Mouse (Mus musculus) intestine, postnatal 0 days (tissue): ENCODE measurements around the gene Rph3al. TPM values are rescaled to one million over a fixed set of nuclear protein-coding genes. Genes with fewer than 3 reads are reported as not detected.

Source experiments
- ATAC-seq: fragments of 200-750 bp; cut with Nextera tagmentation; 2 replicates; pipeline ENCODE4 v1.8.0; 2017; ENCODE audit warnings: mild to moderate bottlenecking, moderate TSS enrichment, moderate library complexity
- H3K27ac ChIP-seq: fragments of 300-500 bp; sonication (generic); 2 replicates; pipeline ENCODE4 v1.5.1; 2014; ENCODE audit warnings: mild to moderate bottlenecking, low read depth, low read length, moderate library complexity
- H3K27me3 ChIP-seq: fragments of 300-500 bp; sonication (generic); replicated peaks from 2 replicates; pipeline ENCODE4 v1.6.1; 2014; ENCODE audit warnings: low read length, mixed read lengths; ENCODE audit not compliant: control insufficient read depth, insufficient read depth
- H3K36me3 ChIP-seq: fragments of 300-500 bp; sonication (generic); 2 replicates; pipeline ENCODE4 v1.6.1; 2014; ENCODE audit warnings: mild to moderate bottlenecking, moderate library complexity; ENCODE audit not compliant: control insufficient read depth, insufficient read depth
- H3K4me1 ChIP-seq: fragments of 300-500 bp; sonication (generic); replicated peaks from 2 replicates; pipeline ENCODE4 v1.6.1; 2014; ENCODE audit warnings: antibody characterized with exemption, low read length, mixed read lengths; ENCODE audit not compliant: control insufficient read depth, insufficient read depth
- H3K4me2 ChIP-seq: fragments of 300-500 bp; sonication (generic); replicated peaks from 2 replicates; pipeline ENCODE4 v1.6.1; 2014; ENCODE audit warnings: low read depth, mild to moderate bottlenecking, moderate library complexity
- H3K4me3 ChIP-seq: fragments of 300-500 bp; sonication (generic); 2 replicates; pipeline ENCODE4 v1.5.1; 2014; ENCODE audit warnings: low read depth, low read length
- H3K9ac ChIP-seq: fragments of 300-500 bp; sonication (generic); 2 replicates; pipeline ENCODE4 v1.6.1; 2014; ENCODE audit warnings: mild to moderate bottlenecking, low read depth, low read length
- H3K9me3 ChIP-seq: fragments of 300-500 bp; sonication (generic); 2 replicates; pipeline ENCODE4 v1.6.1; 2016; ENCODE audit warnings: mixed run types; ENCODE audit not compliant: control insufficient read depth
- CTCF ChIP-seq: sonication (generic); IDR thresholded peaks from 2 replicates; pipeline ENCODE4 v1.5.1; 2016; ENCODE audit warnings: low read depth, mild to moderate bottlenecking, control low read depth, antibody characterized with exemption, moderate library complexity
- WGBS: fragments of 180-500 bp; shearing (Covaris S2); extraction: QIAGEN DNeasy Blood & Tissue Kit; methylation state at CpG from one replicate; pipeline ENCODE4 v1.1.7; 2014; 5-methylcytosine and 5-hydroxymethylcytosine counted together
- polyA plus RNA-seq: library from polyadenylated mRNA; unstranded; fragments of >200 nt; fragmentation: Nextera tagmentation; extraction: Ambion mirVana; gene quantifications from 2 replicates; pipeline ENCODE4 v1.2.1, GENCODE M21; 2015

Rph3al gene
- polyA plus RNA-seq, 1 experiment from 2014 or later: 10.5 TPM

DNA sequence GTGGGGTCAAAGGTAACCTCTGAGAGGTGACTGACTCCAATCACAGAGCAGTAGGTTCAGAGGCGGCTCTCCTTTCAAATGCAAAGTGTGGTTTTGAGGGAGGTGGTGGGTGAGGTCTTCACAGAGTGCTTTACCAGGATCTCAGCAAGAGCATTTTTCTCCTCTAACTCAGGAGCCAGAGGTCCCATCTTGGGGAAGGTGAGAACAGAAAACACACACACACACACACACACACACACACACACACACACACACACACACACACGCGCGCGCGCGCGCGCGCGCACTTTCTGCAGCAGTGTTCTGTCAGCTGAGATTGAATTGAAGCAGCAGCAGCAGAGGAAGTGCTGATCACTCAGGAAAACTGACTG, 102.0 kb downstream of the Rph3al start:
- Histone ChIP-seq H3K9ac (no peak overlapping the region), H3K4me1 (no peaks in the 10 kb centered on the region), H3K27me3 (no peaks in the 10 kb centered on the region), H3K9me3 (no peaks in the 10 kb centered on the region), H3K4me2 (no peak overlapping the region), H3K36me3 (peaks cover 15% of the 10 kb centered on the region), H3K27ac (no peak overlapping the region), H3K4me3 (no peak overlapping the region)
- TF ChIP-seq CTCF: no peak
- ATAC-seq: no peak
- 65% methylated on average over 11 of the region's 11 CpGs for WGBS

DNA sequence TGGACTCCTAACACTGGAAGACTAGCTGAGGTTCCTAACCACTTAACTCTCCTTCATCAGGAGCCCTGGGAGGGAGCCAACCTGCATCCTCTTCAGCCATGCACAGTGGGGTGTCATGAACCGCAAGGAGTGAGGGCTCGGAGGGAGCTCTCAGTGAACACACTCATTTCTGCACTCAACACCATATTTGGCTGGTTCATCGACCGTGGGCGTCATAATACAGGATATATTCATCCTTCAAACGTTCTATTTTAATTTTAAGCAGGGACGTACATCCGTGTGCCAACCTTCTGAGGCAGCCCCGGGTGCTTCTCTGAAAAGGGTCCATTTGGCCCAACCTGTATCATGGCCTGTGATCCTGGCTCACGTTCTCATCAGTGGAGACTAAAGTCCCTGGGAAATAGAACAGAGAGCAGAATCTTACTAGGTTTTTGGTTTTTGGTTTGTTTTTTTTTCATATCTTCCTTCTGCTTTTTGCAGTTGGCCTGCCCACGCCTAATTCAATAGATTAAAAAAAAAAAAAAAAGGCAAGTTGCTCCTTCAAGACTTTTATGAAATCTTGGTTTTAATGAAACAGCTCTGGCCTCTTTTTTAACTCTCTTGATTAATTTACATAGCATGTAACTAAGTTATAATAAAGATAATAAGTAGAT, 102.5 kb downstream of the Rph3al start:
- WGBS: 76% methylated on average over 11 of the region's 11 CpGs
- peaks cover 15% of the 10 kb centered on the region for H3K36me3 ChIP-seq
- no peak overlapping the region for H3K4me3 ChIP-seq

DNA sequence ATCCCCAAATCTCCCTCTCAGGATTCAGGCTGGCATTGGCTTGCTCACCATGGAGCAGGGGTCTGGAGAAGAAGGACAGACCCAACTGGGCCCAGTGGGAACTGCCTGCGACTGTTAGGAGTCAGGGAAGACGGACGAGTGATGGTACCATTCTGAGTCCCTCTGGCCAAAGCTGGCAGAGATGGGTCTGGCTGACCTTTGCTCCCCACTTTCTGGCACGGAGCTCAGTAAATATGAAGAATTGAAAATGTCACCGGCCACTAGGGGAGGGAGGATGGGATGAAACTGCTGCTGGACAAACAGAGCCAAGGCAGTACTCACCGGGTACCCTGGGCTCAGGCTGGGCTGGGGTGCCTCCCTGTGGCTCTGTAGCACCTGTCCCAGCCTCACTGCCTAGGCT, 105.1 kb downstream of the Rph3al start:
- Histone ChIP-seq H3K4me1 (no peaks in the 10 kb centered on the region), H3K27ac (no peak overlapping the region), H3K4me3 (no peak overlapping the region), H3K4me2 (no peak overlapping the region), H3K36me3 (peaks cover 22% of the 10 kb centered on the region), H3K9me3 (no peaks in the 10 kb centered on the region), H3K27me3 (no peaks in the 10 kb centered on the region), H3K9ac (no peak overlapping the region)
- WGBS: 72% methylated on average over 6 of the region's 6 CpGs
- TF ChIP-seq CTCF: no peak
- ATAC-seq: no peak

More for the DNA sequence above, 102.5 kb downstream of the Rph3al start:
- Histone ChIP-seq H3K4me1 (no peaks in the 10 kb centered on the region), H3K27ac (no peak overlapping the region), H3K27me3 (no peaks in the 10 kb centered on the region), H3K9me3 (no peaks in the 10 kb centered on the region), H3K9ac (no peak overlapping the region), H3K4me2 (no peak overlapping the region)
- ATAC-seq: no peak
- TF ChIP-seq CTCF: no peak

DNA sequence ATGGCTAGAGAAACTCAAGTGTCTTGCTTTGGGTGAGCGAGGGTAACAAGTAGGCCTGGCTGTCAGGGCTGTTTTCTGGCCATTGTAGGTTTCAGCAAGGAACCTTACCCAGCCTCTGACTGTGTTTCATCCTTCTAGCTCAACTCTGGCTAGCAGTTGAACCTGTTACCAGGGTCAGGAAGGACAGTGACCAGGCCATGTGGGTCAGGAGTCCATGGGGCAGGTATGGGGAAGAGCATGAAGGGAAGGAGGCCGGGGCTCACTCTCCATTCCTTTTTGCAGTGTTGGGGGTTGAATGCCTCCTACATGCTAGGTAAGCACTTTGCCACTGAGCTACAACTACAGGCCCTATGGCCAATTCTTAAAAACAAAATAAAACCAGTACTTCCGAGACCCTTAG, 107.8 kb downstream of the Rph3al start:
- no peak overlapping the region for H3K27ac ChIP-seq
- H3K9me3 ChIP-seq: no peaks in the 10 kb centered on the region
- H3K36me3 ChIP-seq: peaks cover 22% of the 10 kb centered on the region
- no peak overlapping the region for H3K4me2 ChIP-seq
- no peak for TF ChIP-seq CTCF
- ATAC-seq: no peak
- WGBS: 90% methylated on average over 3 of the region's 3 CpGs
- no peak overlapping the region for H3K4me3 ChIP-seq
- no peaks in the 10 kb centered on the region for H3K4me1 ChIP-seq
- H3K9ac ChIP-seq: no peak overlapping the region
- H3K27me3 ChIP-seq: no peaks in the 10 kb centered on the region

DNA sequence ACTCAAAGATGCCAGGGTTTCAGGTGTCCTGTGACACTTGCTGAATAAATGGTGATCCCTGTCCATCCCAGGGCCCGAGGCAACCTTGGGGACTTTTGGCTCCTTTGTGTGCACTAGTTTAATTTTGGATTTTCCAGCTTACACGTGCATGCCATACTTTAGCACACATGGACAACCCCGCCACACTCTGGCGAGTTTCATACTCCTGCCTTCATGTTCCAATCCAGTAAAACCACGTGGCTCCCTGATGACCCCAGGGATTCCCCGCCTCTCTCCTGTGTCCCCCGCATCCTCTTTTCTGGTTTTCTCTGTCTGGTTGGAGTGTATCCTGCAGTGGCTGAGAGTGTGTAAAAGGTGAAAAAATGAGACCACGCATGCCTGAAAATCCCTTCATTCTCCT, 110.8 kb downstream of the Rph3al start:
- H3K4me1 ChIP-seq: no peaks in the 10 kb centered on the region
- H3K27ac ChIP-seq: no peak overlapping the region
- H3K4me2 ChIP-seq: no peak overlapping the region
- no peak overlapping the region for H3K4me3 ChIP-seq
- no peak for TF ChIP-seq CTCF
- peaks cover 7% of the 10 kb centered on the region for H3K36me3 ChIP-seq
- H3K9ac ChIP-seq: no peak overlapping the region
- no peaks in the 10 kb centered on the region for H3K27me3 ChIP-seq
- WGBS: 84% methylated on average over 8 of the region's 8 CpGs
- ATAC-seq: no peak
- no peaks in the 10 kb centered on the region for H3K9me3 ChIP-seq

DNA sequence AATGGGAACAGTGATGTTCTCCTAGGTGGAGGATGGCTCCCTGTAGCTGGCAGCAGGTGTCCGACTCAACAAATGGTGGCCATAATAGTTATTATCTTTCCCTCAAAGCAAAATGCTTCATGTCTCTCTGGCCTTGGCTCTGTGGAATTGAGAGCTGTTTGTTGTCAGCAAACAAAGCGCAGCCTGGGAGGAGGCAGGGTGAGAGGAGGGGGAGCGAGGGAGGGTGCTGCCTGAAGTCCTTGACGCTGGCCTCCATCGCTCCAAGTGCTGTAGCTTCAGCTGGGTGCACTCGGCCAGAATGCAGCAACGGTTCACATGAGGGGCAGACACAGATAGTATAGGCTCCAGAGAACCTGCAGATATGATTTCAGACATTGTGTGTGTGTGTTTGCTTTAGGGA, 114.7 kb downstream of the Rph3al start:
- Histone ChIP-seq H3K36me3 (no peaks in the 10 kb centered on the region), H3K4me1 (no peaks in the 10 kb centered on the region), H3K27me3 (no peaks in the 10 kb centered on the region), H3K4me2 (no peak overlapping the region), H3K9ac (no peak overlapping the region), H3K9me3 (no peaks in the 10 kb centered on the region), H3K27ac (no peak overlapping the region), H3K4me3 (no peak overlapping the region)
- WGBS: 48% methylated on average over 7 of the region's 7 CpGs
- ATAC-seq: no peak
- TF ChIP-seq CTCF: no peak

DNA sequence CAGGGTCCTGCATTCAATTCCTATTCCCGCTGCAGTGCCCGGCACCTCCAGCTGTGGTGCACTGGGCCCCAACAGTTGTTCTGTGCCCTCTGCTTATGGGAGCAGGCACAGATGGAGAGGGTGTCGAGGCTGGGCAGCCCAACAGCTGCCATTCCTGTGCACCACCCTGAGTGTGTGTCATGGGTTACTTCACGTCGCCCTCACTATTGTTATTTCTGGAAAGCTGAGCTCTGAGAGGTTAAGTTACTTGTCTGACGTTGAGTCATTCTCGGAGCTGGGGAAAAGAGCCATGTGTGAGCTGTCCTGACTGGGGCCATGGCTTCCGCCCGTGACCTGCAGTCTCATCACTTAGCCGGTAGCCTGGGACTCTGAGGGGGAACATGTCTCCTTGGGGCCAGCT, 125.1 kb downstream of the Rph3al start:
- no peak overlapping the region for H3K4me2 ChIP-seq
- no peak for ATAC-seq
- no peak overlapping the region for H3K27ac ChIP-seq
- H3K4me3 ChIP-seq: no peak overlapping the region
- H3K36me3 ChIP-seq: no peaks in the 10 kb centered on the region
- WGBS: 67% methylated on average over 10 of the region's 10 CpGs
- H3K27me3 ChIP-seq: no peaks in the 10 kb centered on the region
- no peak overlapping the region for H3K9ac ChIP-seq
- TF ChIP-seq CTCF: peak; percentile 18; the same call in 1 of the 2 replicates
- H3K4me1 ChIP-seq: peaks cover 3% of the 10 kb centered on the region; the same call in 1 of the 2 replicates
- H3K9me3 ChIP-seq: no peaks in the 10 kb centered on the region
